Mouse (Mus musculus): Measurements from ENCODE around the gene Ccdc157.

Ccdc157 gene

DNA sequence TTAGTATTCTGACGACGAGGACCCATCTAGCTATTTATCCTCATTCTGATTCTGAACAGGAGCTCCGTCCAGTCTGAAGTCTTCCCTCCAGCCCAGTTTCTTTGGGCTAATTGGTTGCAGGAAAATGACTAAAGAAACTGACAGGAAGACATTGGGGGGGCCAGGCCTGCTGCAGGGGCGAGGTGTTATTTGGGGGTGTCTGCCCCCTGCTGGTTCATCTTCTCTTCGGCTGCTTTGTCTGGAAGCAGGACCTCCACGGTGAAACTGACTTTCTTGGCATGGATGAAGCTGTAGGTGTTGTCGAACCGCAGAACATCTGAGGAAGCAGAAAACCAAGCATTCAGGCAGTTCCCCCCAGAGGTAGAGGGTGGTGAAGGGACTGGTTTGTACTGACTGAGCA is 62.0 kb downstream of the Ccdc157 start:
- DNase-seq, result no peak

DNA sequence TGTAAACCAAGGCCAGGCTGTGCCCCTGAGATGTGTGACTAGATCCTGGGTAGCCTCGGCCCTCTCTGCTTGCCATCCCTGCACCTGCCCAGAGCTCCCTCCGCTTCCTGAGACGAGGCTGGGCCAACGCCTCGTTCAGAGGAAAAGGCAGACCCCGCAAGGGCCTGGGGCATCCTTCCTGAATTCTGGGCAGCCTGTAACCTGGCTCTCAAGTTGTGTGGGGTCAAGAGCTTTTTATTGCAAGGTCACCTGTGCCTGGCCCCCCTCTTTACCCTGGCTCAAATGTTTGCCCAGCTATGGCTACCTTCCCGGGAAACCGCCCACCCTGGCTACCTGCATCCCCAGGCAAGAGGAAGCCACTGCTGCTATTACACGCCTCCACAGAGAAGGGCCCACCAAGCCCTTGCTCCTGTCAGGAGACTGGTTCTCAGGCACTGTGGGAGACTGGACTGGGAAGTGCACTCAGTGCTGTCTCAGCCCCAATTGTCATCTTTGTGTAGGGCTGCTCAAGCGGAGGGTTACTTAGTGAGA is 62.9 kb downstream of the Ccdc157 start:
- peak in 1 of 2 experiments; percentile 31 for DNase-seq

- DNase-seq, result peak; percentile 99
Observed at GRCm38 (mm10) chr11:4096054-4096984, 63.8 kb downstream of the Ccdc157 start.

- DNase-seq, result peak; percentile 60 to 67
Observed at GRCm38 (mm10) chr11:4095171-4096053, 64.7 kb downstream of the Ccdc157 start, which contains the start of gene Mtfp1. Mtfp1 (minus strand) TSS chr11:4095445.

DNA sequence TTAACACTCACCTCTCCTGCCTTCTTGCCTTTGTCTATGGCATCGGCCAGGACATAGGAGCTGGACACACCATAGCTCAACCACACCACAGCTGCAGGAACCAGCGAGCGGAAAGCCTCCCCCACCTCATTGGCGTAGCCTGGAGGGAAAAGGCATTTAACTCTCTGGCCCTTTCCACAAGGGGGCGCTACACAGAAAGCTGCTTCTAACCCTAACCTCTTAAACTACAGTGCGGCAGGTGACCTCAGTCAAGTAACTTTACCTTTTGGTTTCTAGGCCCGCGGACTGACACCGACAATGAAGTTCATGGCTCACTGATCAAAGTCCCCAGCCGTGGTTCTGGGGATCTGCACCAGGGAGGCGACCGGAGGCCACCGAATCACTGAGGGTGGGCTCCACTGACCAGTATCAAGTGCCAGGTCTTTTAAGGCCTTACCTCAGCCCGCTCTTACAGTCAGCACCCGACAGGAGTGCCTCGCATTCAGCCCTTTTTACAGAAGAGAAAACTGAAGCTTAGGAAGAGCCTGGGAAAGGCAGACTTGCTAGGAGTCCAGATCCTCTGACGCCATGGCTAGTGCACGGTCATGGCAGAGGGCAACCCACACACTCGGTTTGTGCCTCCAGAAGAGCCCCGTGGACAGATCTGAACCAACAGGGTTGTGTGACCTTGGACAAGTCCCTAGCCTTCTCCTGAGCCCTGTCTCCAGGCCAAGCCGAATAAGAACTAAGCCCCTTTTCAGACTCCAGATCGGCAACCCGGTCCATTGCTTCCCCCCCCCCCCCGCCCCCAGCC is 65.5 kb downstream of the Ccdc157 start:
- peak; percentile 61 to 68 for DNase-seq

DNA sequence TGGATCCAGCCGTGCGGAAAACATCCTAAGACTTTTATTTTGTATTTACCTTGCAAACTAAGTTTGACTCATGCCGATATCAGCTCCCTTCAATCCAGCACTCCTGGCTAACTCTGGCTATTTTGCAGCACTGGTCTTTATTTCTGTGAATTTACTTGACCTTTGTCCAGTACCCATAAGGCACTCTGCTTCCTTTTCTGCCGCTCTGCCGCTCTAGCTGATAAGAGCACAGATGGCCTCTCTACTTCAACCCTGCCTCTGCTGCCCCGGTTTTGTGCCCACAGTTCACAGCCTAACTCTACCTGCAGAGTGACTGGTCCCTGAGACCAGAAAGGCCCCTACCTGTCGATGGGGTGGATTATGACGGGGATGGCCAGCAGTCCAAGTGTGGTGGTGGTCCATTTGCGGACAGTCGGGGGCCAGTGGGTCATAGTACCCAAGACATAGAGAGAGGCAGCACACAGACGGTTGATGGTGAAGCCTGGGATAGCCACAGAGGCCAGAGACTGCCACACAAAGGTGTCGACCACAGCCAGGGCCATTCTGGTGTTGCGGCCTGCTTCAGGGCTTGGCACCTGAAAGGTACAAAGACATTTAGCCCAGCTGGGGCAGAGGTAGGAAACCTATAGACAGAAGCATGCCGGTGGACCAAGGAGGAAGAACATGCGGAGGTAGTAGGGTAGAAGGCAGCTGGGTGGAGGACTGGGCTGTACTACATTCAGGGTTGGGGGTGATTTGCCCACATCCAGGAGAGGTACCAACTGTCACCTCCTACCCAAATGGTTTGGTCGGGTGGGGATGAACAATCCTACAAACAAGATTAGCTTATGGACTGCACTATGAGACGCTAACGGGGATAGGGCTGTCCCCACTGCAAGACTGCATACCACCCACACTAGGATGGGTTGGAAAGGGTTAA is 66.4 kb downstream of the Ccdc157 start:
- no peak for DNase-seq

All from cerebellum, postnatal 36 days (tissue).